Mouse (Mus musculus): ENCODE measurements at regions not wholly inside any gene's neighbourhood (a gene's known extent, or its start where the extent isn't known, plus 50 kb on each side); places are given as distances from the start of the nearest gene placed in this dataset.

- no peaks in the 10 kb centered on the region for H3K36me3 ChIP-seq (ENCODE audit: insufficient read depth, low read length)
- H3K27ac ChIP-seq (ENCODE audit: low read depth, low read length): no peak overlapping the region
- ATAC-seq (ENCODE audit: low FRiP score) (no peak), DNase-seq (ENCODE audit: low spot score) (no peak)
- no peak overlapping the region for H3K9ac ChIP-seq (replicated peaks; ENCODE audit: low read length, poor library complexity, severe bottlenecking)
- H3K4me2 ChIP-seq (ENCODE audit: low read depth, low read length, poor library complexity, severe bottlenecking): no peak overlapping the region
- H3K4me3 ChIP-seq (ENCODE audit: low read depth, low read length): no peak overlapping the region
- no peaks in the 10 kb centered on the region for H3K27me3 ChIP-seq (ENCODE audit: insufficient read depth, low read length)
- no peaks in the 10 kb centered on the region for H3K9me3 ChIP-seq (ENCODE audit: low read length)
- WGBS: 87% methylated on average over 8 of the region's 8 CpGs
- H3K4me1 ChIP-seq (ENCODE audit: insufficient read depth, low read length): no peaks in the 10 kb centered on the region
- TF ChIP-seq CTCF (IDR thresholded peaks at IDR 0.05): no peak
Measured at GRCm38 (mm10) chr6:117114859-117115258, 53.5 kb upstream of the Cxcl12 start.

GRCm38 (mm10) chr6:117118081-117118480 lies 50.3 kb upstream of the Cxcl12 start:
- Histone ChIP-seq H3K9ac (replicated peaks; ENCODE audit: low read length, poor library complexity, severe bottlenecking) (no peak overlapping the region), H3K27ac (ENCODE audit: low read depth, low read length) (no peak overlapping the region), H3K4me1 (ENCODE audit: insufficient read depth, low read length) (no peaks in the 10 kb centered on the region), H3K4me3 (ENCODE audit: low read depth, low read length) (no peak overlapping the region), H3K36me3 (ENCODE audit: insufficient read depth, low read length) (no peaks in the 10 kb centered on the region), H3K27me3 (ENCODE audit: insufficient read depth, low read length) (no peaks in the 10 kb centered on the region), H3K9me3 (ENCODE audit: low read length) (no peaks in the 10 kb centered on the region), H3K4me2 (ENCODE audit: low read depth, low read length, poor library complexity, severe bottlenecking) (no peak overlapping the region)
- no peak for ATAC-seq (ENCODE audit: low FRiP score)
- no peak for TF ChIP-seq CTCF (IDR thresholded peaks at IDR 0.05)
- WGBS: 93% methylated on average over 3 of the region's 3 CpGs
- no peak for DNase-seq (ENCODE audit: low spot score)
